ENCODE assay signal across 16 mouse cellular contexts in the genomic region with DNA sequence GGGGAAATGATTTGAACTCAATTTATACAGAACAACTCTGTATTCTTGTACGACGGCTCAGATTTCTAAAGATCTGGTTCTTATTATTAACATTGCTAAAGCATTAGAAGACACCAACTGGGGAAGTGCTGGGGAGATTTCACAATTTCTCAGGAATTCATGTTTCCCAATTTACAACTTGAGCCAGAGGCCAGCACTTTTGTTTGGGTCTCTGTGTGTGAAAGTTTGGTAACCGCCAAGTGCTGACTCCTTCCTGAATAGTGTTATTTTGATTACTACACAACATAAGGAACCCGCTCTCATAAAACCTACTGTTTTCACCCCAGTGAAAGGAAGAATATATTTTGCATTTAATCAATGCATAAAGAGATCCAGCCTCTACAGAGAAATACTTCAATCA. TPM values are rescaled to one million over a fixed set of nuclear protein-coding genes. Genes with fewer than 3 reads are reported as not detected.
DNase-seq lines count a peak whose midpoint lies in the region; ATAC-seq lines count a peak whose summit lies in the region.
"Had no signal": no experiment of that assay in that cellular context is flagged by ENCODE, and none has a peak within 500 bp of the region (broad histone marks: within the 10 kb centered on the region; RNA-seq: fewer than 3 reads in every experiment).

No protein-coding gene starts in this region.

- intact Hi-C loops in heart, postnatal 36 days (cut with DNase I) = no loop called here
- intact Hi-C loops in heart, postnatal 10 days (cut with DNase I) = no loop called here

- no peaks in the 10 kb centered on the region for H3K9me3 ChIP-seq in hindbrain, embryonic 16.5 days (ENCODE audit: control insufficient read depth, low read length)
- H3K9me3 ChIP-seq: hindbrain, embryonic 15.5 days; midbrain, embryonic 12.5 days had no signal

- no peaks in the 10 kb centered on the region for H3K4me1 ChIP-seq in hindbrain, embryonic 16.5 days (ENCODE audit: control insufficient read depth, insufficient read depth, low read depth, low read length)
- H3K4me1 ChIP-seq: hindbrain, embryonic 15.5 days had no signal

- H3K4me3 ChIP-seq in hindbrain, embryonic 16.5 days (ENCODE audit: low read length) = no peak overlapping the region
- H3K4me3 ChIP-seq: hindbrain, embryonic 15.5 days; midbrain, embryonic 12.5 days had no signal

- WGBS in hindbrain, embryonic 16.5 days = 80% methylated on average over 4 of the region's 4 CpGs

- H3K27me3 ChIP-seq in hindbrain, embryonic 16.5 days (replicated peaks; ENCODE audit: control insufficient read depth, insufficient read depth, low read length) = no peaks in the 10 kb centered on the region
- H3K27me3 ChIP-seq: hindbrain, embryonic 15.5 days; midbrain, embryonic 12.5 days had no signal

- DNase-seq in adrenal gland, postnatal 10 days = peak; percentile 17
- no peak for DNase-seq in adrenal gland, adult 8-10 months
- peak; percentile 12 to 15 for DNase-seq in heart, postnatal 36 days
- no peak for DNase-seq in heart, postnatal 10 days
- peak; percentile 56 for DNase-seq in fat pad, adult 2 months (ENCODE audit: extremely low read depth, low read depth, low spot score)
- no peak for DNase-seq in frontal cortex, postnatal 14 days (ENCODE audit: low spot score in 2 of 2)
- DNase-seq: gastrocnemius, postnatal 10 days; kidney, postnatal 10 days; thymus, postnatal 36 days had no signal

- no peaks in the 10 kb centered on the region for H3K36me3 ChIP-seq in hindbrain, embryonic 16.5 days (ENCODE audit: control insufficient read depth, insufficient read depth, low read length)
- H3K36me3 ChIP-seq: hindbrain, embryonic 15.5 days had no signal

- no peak overlapping the region for H3K9ac ChIP-seq in hindbrain, embryonic 16.5 days (ENCODE audit: low read depth, low read length)
- H3K9ac ChIP-seq: hindbrain, embryonic 15.5 days; midbrain, embryonic 12.5 days had no signal

- H3K4me2 ChIP-seq in hindbrain, embryonic 16.5 days (ENCODE audit: low read length) = no peak overlapping the region
- H3K4me2 ChIP-seq: hindbrain, embryonic 15.5 days; midbrain, embryonic 12.5 days had no signal

- no peak overlapping the region for H3K27ac ChIP-seq in hindbrain, embryonic 16.5 days (ENCODE audit: low read depth, low read length)
- H3K27ac ChIP-seq: hindbrain, embryonic 15.5 days; midbrain, embryonic 12.5 days had no signal

- ATAC-seq in megakaryocyte progenitor cell, adult 5-6 weeks (replicated peaks; ENCODE audit: poor library complexity) = peak; percentile 66
- ATAC-seq in hindbrain, embryonic 16.5 days = no peak

RNA-seq across cellular contexts. Expression of gene Abcd2, which starts 19.4 kb away (rescaled TPM):
- 10 to 100 TPM; 15.3 to 22.4 TPM for total RNA-seq in adrenal gland, postnatal 10 days (2021)
- total RNA-seq in adrenal gland, adult 8-10 months (2022) = 10 to 100 TPM; 10.6 to 42.9 (median 14.4) TPM
- total RNA-seq in heart, postnatal 36 days (2021) = 1 to 10 TPM; 5.6 to 6.2 TPM
- total RNA-seq in heart, postnatal 10 days (2021) = 1 to 10 TPM; 2.4 to 2.7 TPM
- total RNA-seq in megakaryocyte progenitor cell, adult 5-6 weeks (2015) = 31.1 and 39.5 TPM in 2 replicates
- total RNA-seq in megakaryocyte progenitor cell, adult 5-6 weeks (2017) = 40.6 and 43.8 TPM in 2 replicates
- 8.0 and 8.4 TPM in 2 replicates for polyA plus RNA-seq in hindbrain, embryonic 16.5 days (2015; fragmentation: Nextera tagmentation; extraction: Ambion mirVana)
- total RNA-seq: MEL had no signal

RNA-seq across cellular contexts. Expression of gene CN725425, which starts 27.1 kb away (rescaled TPM):
- total RNA-seq in adrenal gland, postnatal 10 days (2021) = not detected
- total RNA-seq in adrenal gland, adult 8-10 months (2022) = not detected
- total RNA-seq in heart, postnatal 36 days (2021) = under 1 TPM; 0.31 to 0.79 TPM
- total RNA-seq in heart, postnatal 10 days (2021) = not detected
- not detected in 2 replicates for total RNA-seq in megakaryocyte progenitor cell, adult 5-6 weeks (2015)
- not detected in 2 replicates for total RNA-seq in megakaryocyte progenitor cell, adult 5-6 weeks (2017)
- polyA plus RNA-seq in hindbrain, embryonic 16.5 days (2015; fragmentation: Nextera tagmentation; extraction: Ambion mirVana) = not detected in 2 replicates
- total RNA-seq: adrenal gland, postnatal 4 days; left cerebral cortex, adult 8-10 months; MEL had no signal
- polyA plus RNA-seq: hindbrain, embryonic 15.5 days; midbrain, embryonic 12.5 days had no signal

Comparison
In these comparisons a context has a peak if more than half of its experiments do, and no peak if none do; other contexts are left out.
1. DNase-seq: peak in adrenal gland, postnatal 10 days (single experiment), heart, postnatal 36 days (2 of 2) and fat pad, adult 2 months (single experiment); none in adrenal gland, adult 8-10 months (single experiment), heart, postnatal 10 days (0 of 2) and frontal cortex, postnatal 14 days (0 of 2).